Mouse (Mus musculus): ENCODE measurements around the gene Fcgr4. TPM values are rescaled to one million over a fixed set of nuclear protein-coding genes. Genes with fewer than 3 reads are reported as not detected.

Gene Fcgr4
- polyA plus RNA-seq, 1 experiment from 2014 or later, result 0.47 TPM

DNA sequence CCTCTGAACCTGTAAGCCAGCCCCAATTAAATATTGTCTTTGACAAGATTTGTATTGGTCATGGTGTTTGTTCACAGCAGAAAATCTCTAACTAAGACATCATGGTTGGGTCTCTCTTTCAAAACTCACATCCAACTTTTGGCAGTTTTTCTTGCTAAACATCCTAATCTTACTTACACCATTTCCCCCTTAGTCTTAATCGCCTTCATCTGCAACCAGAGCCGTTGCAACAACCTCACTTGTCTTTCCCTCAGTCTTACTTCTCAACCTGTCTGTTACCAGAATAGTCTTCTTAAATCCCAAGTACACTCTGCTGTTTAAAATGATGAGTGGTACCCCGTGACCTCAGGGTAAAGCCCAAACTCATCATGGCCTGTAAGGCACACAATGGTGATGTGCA lies 22.7 kb upstream of the Fcgr4 start:
- WGBS, result 64% methylated on average over 3 of the region's 3 CpGs
- no peak for DNase-seq
- ATAC-seq (ENCODE audit: insufficient read depth), result no peak
- Histone ChIP-seq H3K27ac (ENCODE audit: low read depth) (no peak overlapping the region), H3K4me1 (ENCODE audit: insufficient read depth) (no peaks in the 10 kb centered on the region), H3K27me3 (ENCODE audit: insufficient read depth, low read length) (no peaks in the 10 kb centered on the region), H3K4me2 (no peak overlapping the region), H3K9me3 (ENCODE audit: low read depth, low read length) (no peaks in the 10 kb centered on the region), H3K4me3 (ENCODE audit: low read depth, low read length) (no peak overlapping the region), H3K36me3 (ENCODE audit: insufficient read depth) (no peaks in the 10 kb centered on the region), H3K9ac (no peak overlapping the region)
- no peak for TF ChIP-seq CTCF (IDR thresholded peaks at IDR 0.05; ENCODE audit: low read depth)

DNA sequence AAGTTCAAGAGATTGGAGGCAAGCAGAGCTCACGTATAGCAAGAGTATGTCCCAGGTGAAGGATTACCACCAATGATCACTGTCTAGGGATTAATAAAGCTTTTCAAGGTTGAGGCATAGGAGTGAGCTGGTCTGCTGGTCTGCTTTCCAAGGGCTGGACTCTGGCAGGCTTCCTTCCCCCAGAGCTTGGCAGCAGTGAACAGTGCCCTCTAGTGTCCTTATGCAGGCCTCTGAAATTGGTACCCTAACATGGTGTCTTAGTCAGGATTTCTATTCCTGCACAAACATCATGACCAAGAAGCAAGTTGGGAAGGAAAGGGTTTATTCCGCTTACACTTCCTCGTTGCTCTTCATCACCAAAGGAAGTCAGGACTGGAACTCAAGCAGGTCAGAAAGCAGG lies 22.0 kb upstream of the Fcgr4 start:
- WGBS, result 40% methylated on average over 3 of the region's 3 CpGs
- peak; percentile 78 for TF ChIP-seq CTCF (IDR thresholded peaks at IDR 0.05; ENCODE audit: low read depth)
- H3K4me3 ChIP-seq (ENCODE audit: low read depth, low read length), result no peak overlapping the region
- H3K9ac ChIP-seq, result no peak overlapping the region
- ATAC-seq (ENCODE audit: insufficient read depth), result peak; percentile 66; the same call in 1 of the 2 replicates
- H3K4me1 ChIP-seq (ENCODE audit: insufficient read depth), result no peaks in the 10 kb centered on the region
- H3K36me3 ChIP-seq (ENCODE audit: insufficient read depth), result no peaks in the 10 kb centered on the region
- peak; percentile 86 for DNase-seq
- H3K27ac ChIP-seq (ENCODE audit: low read depth), result no peak overlapping the region
- H3K27me3 ChIP-seq (ENCODE audit: insufficient read depth, low read length), result no peaks in the 10 kb centered on the region
- no peaks in the 10 kb centered on the region for H3K9me3 ChIP-seq (ENCODE audit: low read depth, low read length)
- no peak overlapping the region for H3K4me2 ChIP-seq

DNA sequence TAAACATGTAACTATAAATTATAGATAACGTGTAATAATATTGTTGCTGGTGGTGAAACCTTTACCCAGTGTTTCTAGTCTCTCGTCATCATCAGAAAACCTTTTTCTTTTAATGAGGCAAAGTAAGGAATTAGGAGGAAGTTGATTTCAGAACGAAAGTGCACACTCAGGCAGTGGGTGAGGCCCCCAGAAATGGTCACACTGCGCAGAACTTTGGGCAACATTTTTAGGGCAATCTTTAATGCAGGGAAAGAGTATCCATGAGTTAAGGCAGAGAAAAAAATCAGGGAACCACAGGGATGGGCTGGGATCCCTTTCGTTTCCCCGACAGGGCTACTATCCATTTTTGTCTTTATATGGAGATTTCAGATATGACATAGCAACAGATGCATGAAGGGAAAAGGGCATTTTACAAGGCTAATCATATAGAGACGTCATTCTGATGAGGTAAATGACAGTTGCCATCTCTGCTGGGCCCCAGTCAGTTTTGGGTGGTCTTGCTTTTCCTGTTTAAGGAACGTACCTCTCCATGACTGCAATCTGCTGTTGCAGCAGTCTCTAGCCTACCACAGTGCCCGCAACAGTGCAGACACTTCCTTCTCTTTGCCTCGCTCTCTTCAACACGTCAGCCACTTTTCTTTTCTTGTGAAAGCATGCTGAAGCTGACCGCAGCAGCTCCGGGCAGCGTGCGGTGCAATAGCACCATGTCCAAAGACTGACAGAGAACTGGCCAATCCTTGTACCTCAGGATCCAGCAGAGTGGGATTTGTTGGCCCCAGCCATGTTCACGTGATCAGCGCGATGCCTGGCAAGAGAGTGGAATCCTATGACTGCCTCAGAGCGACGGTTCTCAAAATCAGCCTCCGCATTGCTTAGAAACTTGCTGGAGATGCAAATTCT lies 20.7 kb upstream of the Fcgr4 start:
- Histone ChIP-seq H3K4me3 (ENCODE audit: low read depth, low read length) (peak overlapping the region; percentile 1; the same call in 1 of the 2 replicates), H3K4me1 (ENCODE audit: insufficient read depth) (no peaks in the 10 kb centered on the region), H3K9ac (peak overlapping the region; percentile 14; the same call in 1 of the 2 replicates), H3K4me2 (peak overlapping the region; percentile 43), H3K36me3 (ENCODE audit: insufficient read depth) (no peaks in the 10 kb centered on the region), H3K27ac (ENCODE audit: low read depth) (no peak overlapping the region), H3K27me3 (ENCODE audit: insufficient read depth, low read length) (no peaks in the 10 kb centered on the region), H3K9me3 (ENCODE audit: low read depth, low read length) (no peaks in the 10 kb centered on the region)
- DNase-seq (peak; percentile 65), ATAC-seq (ENCODE audit: insufficient read depth) (peak; percentile 68; the same call in 1 of the 2 replicates)
- 53% methylated on average over 21 of the region's 21 CpGs for WGBS
- TF ChIP-seq CTCF (IDR thresholded peaks at IDR 0.05; ENCODE audit: low read depth), result no peak

DNA sequence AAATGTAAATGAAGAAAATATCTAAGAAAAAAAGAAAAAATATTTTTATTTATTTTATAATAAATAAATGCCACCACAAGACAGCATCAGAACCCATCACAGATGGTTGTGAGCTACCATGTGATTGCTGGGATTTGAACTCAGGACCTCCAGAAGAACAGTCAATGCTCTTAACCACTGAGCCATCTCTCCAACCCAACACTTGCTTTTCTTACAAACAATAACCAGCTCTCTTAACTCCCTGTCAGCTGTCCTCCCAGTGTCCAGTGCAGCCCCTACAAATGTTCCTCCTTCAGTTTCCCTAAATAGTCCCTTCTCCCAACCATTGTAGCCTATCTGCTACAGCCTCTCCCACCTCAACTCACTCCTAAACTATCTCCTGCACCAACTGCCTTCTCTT lies 18.9 kb upstream of the Fcgr4 start:
- TF ChIP-seq CTCF (IDR thresholded peaks at IDR 0.05; ENCODE audit: low read depth), result no peak
- Histone ChIP-seq H3K36me3 (ENCODE audit: insufficient read depth) (no peaks in the 10 kb centered on the region), H3K9ac (no peak overlapping the region), H3K4me3 (ENCODE audit: low read depth, low read length) (no peak overlapping the region), H3K9me3 (ENCODE audit: low read depth, low read length) (no peaks in the 10 kb centered on the region), H3K4me2 (no peak overlapping the region), H3K27ac (ENCODE audit: low read depth) (no peak overlapping the region), H3K27me3 (ENCODE audit: insufficient read depth, low read length) (no peaks in the 10 kb centered on the region), H3K4me1 (ENCODE audit: insufficient read depth) (no peaks in the 10 kb centered on the region)
- DNase-seq, result no peak
- ATAC-seq (ENCODE audit: insufficient read depth), result no peak

DNA sequence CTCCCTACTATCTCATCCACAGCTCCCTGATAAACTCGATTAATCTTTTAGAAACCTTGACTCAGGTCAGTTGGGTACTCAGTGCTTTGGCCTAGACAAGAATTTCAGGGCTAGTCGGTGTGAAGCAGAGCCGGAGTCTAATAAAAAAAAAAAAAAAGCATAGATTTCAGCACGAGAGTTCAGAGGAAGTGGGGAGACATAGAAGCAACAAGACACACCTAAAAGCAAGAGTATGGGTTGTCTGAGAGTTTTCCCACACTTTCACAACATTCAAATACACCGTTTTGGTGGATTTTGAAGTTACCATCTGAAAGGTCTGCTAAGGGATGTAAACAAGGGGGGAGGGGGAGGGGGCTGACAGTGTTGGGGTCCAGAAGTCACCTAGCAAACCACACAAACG lies 13.6 kb upstream of the Fcgr4 start:
- H3K36me3 ChIP-seq (ENCODE audit: insufficient read depth), result no peaks in the 10 kb centered on the region
- H3K9me3 ChIP-seq (ENCODE audit: low read depth, low read length), result peaks cover 5% of the 10 kb centered on the region
- H3K27ac ChIP-seq (ENCODE audit: low read depth), result no peak overlapping the region
- 54% methylated on average over 6 of the region's 6 CpGs for WGBS
- no peak overlapping the region for H3K4me3 ChIP-seq (ENCODE audit: low read depth, low read length)
- DNase-seq (no peak), ATAC-seq (ENCODE audit: insufficient read depth) (no peak)
- no peaks in the 10 kb centered on the region for H3K27me3 ChIP-seq (ENCODE audit: insufficient read depth, low read length)
- TF ChIP-seq CTCF (IDR thresholded peaks at IDR 0.05; ENCODE audit: low read depth), result no peak
- H3K4me1 ChIP-seq (ENCODE audit: insufficient read depth), result no peaks in the 10 kb centered on the region
- no peak overlapping the region for H3K9ac ChIP-seq
- no peak overlapping the region for H3K4me2 ChIP-seq

DNA sequence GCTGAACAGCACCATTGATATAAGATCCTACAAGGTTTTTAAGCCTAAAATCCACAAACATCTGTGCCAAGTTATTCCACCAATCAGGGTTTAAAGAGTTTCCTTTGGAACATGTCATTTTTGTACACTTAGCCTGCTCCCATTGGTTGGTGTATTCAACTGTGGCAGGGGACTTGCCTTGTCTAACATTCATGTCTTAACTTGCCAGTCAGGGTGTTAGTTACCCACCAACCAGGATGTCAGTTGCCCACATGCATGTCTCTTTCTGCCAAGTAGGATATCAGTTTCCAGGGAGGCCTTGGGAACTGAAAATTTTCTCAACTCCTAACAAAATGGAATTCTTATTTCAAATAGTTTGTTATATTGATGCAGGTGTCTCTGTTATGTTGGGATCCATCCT lies 13.1 kb upstream of the Fcgr4 start:
- Histone ChIP-seq H3K27ac (ENCODE audit: low read depth) (no peak overlapping the region), H3K4me2 (no peak overlapping the region), H3K9ac (no peak overlapping the region), H3K27me3 (ENCODE audit: insufficient read depth, low read length) (no peaks in the 10 kb centered on the region), H3K4me3 (ENCODE audit: low read depth, low read length) (no peak overlapping the region), H3K9me3 (ENCODE audit: low read depth, low read length) (peaks cover 5% of the 10 kb centered on the region), H3K36me3 (ENCODE audit: insufficient read depth) (no peaks in the 10 kb centered on the region), H3K4me1 (ENCODE audit: insufficient read depth) (no peaks in the 10 kb centered on the region)
- ATAC-seq (ENCODE audit: insufficient read depth) (no peak), DNase-seq (no peak)
- no peak for TF ChIP-seq CTCF (IDR thresholded peaks at IDR 0.05; ENCODE audit: low read depth)

DNA sequence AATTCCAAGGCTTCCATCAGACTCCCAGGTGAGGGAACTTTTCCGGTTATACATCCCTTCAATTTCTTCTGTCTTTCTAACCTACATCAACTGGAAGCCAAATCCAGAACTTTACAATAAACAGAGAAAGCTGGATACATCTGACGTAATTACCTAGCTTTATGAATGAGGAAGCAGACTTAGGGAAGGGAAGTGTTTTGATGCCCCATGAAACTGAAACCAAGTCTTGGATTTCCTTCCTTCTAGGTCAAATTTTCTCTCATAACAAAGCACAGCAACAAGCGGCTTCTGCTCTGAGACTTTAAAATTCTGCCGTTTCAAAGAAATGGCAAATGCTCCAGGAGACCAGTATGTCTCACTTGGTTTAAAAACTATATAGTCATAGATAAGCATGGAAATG lies 12.4 kb upstream of the Fcgr4 start:
- WGBS, result 80% methylated on average over 4 of the region's 4 CpGs
- DNase-seq (no peak), ATAC-seq (ENCODE audit: insufficient read depth) (no peak)
- H3K4me1 ChIP-seq (ENCODE audit: insufficient read depth), result no peaks in the 10 kb centered on the region
- TF ChIP-seq CTCF (IDR thresholded peaks at IDR 0.05; ENCODE audit: low read depth), result no peak
- H3K27me3 ChIP-seq (ENCODE audit: insufficient read depth, low read length), result no peaks in the 10 kb centered on the region
- H3K27ac ChIP-seq (ENCODE audit: low read depth), result no peak overlapping the region
- H3K4me2 ChIP-seq, result no peak overlapping the region
- peaks cover 5% of the 10 kb centered on the region for H3K9me3 ChIP-seq (ENCODE audit: low read depth, low read length)
- no peaks in the 10 kb centered on the region for H3K36me3 ChIP-seq (ENCODE audit: insufficient read depth)
- no peak overlapping the region for H3K4me3 ChIP-seq (ENCODE audit: low read depth, low read length)
- no peak overlapping the region for H3K9ac ChIP-seq

Data from lung, embryonic 14.5 days (tissue).